Mouse (Mus musculus) hindbrain, postnatal 0 days (tissue): ENCODE measurements at regions not wholly inside any gene's neighbourhood (a gene's known extent, or its start where the extent isn't known, plus 50 kb on each side); places are given as distances from the start of the nearest gene placed in this dataset.

Source experiments
- ATAC-seq: fragments of 200-750 bp; cut with Nextera tagmentation; 2 replicates; pipeline ENCODE4 v1.8.0; 2017; ENCODE audit warnings: mild to moderate bottlenecking, moderate TSS enrichment, moderate library complexity
- DNase-seq: peaks from one replicate; pipeline ENCODE4 v3.0.0-alpha.2; 2015; ENCODE audit warnings: low spot score
- H3K27ac ChIP-seq: fragments of 300-500 bp; sonication (generic); 2 replicates; pipeline ENCODE4 v1.5.1; 2014; ENCODE audit warnings: mild to moderate bottlenecking
- H3K27me3 ChIP-seq: fragments of 300-500 bp; sonication (generic); 2 replicates; pipeline ENCODE4 v1.6.1; 2014; ENCODE audit warnings: low read length, mixed read lengths; ENCODE audit not compliant: insufficient read depth
- H3K36me3 ChIP-seq: fragments of 300-500 bp; sonication (generic); 2 replicates; pipeline ENCODE4 v1.6.1; 2014; ENCODE audit warnings: low read length, mixed read lengths; ENCODE audit not compliant: insufficient read depth
- H3K4me1 ChIP-seq: fragments of 300-500 bp; sonication (generic); 2 replicates; pipeline ENCODE4 v1.6.1; 2014; ENCODE audit warnings: antibody characterized with exemption, low read length, mixed read lengths; ENCODE audit not compliant: insufficient read depth
- H3K4me2 ChIP-seq: fragments of 300-500 bp; sonication (generic); 2 replicates; pipeline ENCODE4 v1.6.1; 2014; ENCODE audit warnings: low read depth, mild to moderate bottlenecking, low read length, moderate library complexity, mixed read lengths
- H3K4me3 ChIP-seq: fragments of 300-500 bp; sonication (generic); 2 replicates; pipeline ENCODE4 v1.5.1; 2014; ENCODE audit warnings: low read length
- H3K9ac ChIP-seq: fragments of 300-500 bp; sonication (generic); replicated peaks from 2 replicates; pipeline ENCODE4 v1.6.1; 2014; ENCODE audit warnings: mild to moderate bottlenecking, low read length, moderate library complexity, mixed read lengths
- H3K9me3 ChIP-seq: fragments of 300-500 bp; sonication (generic); 2 replicates; pipeline ENCODE4 v1.6.1; 2016; ENCODE audit warnings: low read length, mixed read lengths
- CTCF ChIP-seq: IDR thresholded peaks from 2 replicates; pipeline ENCODE4 v1.5.1; 2016; ENCODE audit warnings: antibody characterized with exemption, control low read depth, low read depth
- WGBS: fragments of 180-500 bp; shearing (Covaris S2); extraction: QIAGEN DNeasy Blood & Tissue Kit; methylation state at CpG from one replicate; pipeline ENCODE4 v1.1.7; 2014; 5-methylcytosine and 5-hydroxymethylcytosine counted together

DNA sequence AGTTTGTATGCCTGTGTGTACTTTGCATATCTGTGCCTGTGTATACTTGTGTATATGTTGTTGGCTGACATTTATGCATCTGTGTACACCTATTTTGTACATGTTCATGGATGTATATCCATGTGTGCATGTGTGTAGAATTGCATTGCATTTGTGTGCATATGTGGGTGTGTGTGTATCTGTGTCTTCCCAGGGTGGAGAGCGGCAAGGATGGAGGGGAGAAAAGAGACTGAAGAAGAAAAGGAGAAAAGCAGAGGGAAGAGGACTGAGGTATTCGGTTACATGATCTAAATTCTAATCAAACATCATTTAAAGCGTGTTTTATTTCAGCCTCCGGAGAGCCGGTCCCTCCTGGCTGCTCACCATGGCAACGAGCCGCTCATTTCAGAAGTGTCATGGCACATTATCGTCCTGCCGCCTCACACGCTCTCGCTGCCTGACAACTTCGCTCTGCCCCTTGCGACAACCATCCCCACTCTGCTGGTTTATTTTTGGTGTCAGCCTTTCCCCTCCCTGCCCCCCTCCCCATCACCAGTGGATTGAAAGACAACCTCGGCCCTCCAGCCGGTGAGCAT lies 58.6 kb downstream of the Mrm1 start:
- TF ChIP-seq CTCF = 0 out of 2 replicates have a peak, but pooled peaks have one; percentile 8
- peak; percentile 82 for ATAC-seq
- H3K27ac ChIP-seq = peak overlapping the region; percentile 7
- H3K4me1 ChIP-seq = peaks cover 12% of the 10 kb centered on the region
- peak; percentile 87 for DNase-seq
- H3K27me3 ChIP-seq = no peaks in the 10 kb centered on the region
- no peak overlapping the region for H3K9ac ChIP-seq
- no peaks in the 10 kb centered on the region for H3K36me3 ChIP-seq
- H3K9me3 ChIP-seq = no peaks in the 10 kb centered on the region
- H3K4me2 ChIP-seq = peak overlapping the region; percentile 43
- 0 out of 2 replicates have a peak overlapping the region, but pooled peaks have one; percentile 2 for H3K4me3 ChIP-seq
- WGBS = 1% methylated on average over 15 of the region's 15 CpGs

- no peak overlapping the region for H3K27ac ChIP-seq
- ATAC-seq = no peak
- DNase-seq = no peak
- no peak for TF ChIP-seq CTCF
- no peaks in the 10 kb centered on the region for H3K9me3 ChIP-seq
- no peaks in the 10 kb centered on the region for H3K27me3 ChIP-seq
- no peak overlapping the region for H3K9ac ChIP-seq
- WGBS = 67% methylated on average over 5 of the region's 5 CpGs
- H3K4me3 ChIP-seq = no peak overlapping the region
- peaks cover 9% of the 10 kb centered on the region for H3K4me1 ChIP-seq
- H3K36me3 ChIP-seq = no peaks in the 10 kb centered on the region
- no peak overlapping the region for H3K4me2 ChIP-seq
These were observed 59.8 kb downstream of the Mrm1 start for GRCm38 (mm10) chr11:84759478-84759986.

DNA sequence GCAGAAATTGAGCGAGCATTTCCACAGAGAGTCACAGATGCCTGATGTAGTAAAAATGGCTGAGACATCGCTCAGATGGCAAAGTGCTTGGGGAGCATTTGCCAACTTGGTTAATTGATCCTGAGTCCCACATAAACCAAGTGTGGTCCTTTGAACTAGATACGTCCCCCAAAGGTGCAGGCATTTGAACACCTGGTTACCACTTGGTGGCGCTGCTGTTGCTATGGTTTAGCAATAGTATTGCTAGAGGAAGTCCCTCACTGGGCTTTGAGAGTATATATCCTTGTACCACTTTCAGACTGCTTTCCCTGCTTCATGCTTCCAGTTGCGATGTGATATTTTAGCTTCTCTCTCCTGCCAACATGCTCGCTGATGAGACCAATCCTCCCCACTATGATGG lies 67.3 kb downstream of the Mrm1 start:
- TF ChIP-seq CTCF = peak; percentile 61
- H3K4me3 ChIP-seq = no peak overlapping the region
- H3K9ac ChIP-seq = no peak overlapping the region
- H3K27me3 ChIP-seq = no peaks in the 10 kb centered on the region
- H3K4me2 ChIP-seq = no peak overlapping the region
- DNase-seq (peak; percentile 71), ATAC-seq (no peak)
- H3K4me1 ChIP-seq = no peaks in the 10 kb centered on the region
- no peaks in the 10 kb centered on the region for H3K9me3 ChIP-seq
- H3K36me3 ChIP-seq = no peaks in the 10 kb centered on the region
- no peak overlapping the region for H3K27ac ChIP-seq
- 70% methylated on average over 6 of the region's 6 CpGs for WGBS

GRCm38 (mm10) chr11:84749490-84750349 lies 69.6 kb downstream of the Mrm1 start:
- DNase-seq (no peak), ATAC-seq (no peak)
- Histone ChIP-seq H3K27ac (no peak overlapping the region), H3K9me3 (no peaks in the 10 kb centered on the region), H3K27me3 (no peaks in the 10 kb centered on the region), H3K9ac (no peak overlapping the region), H3K4me2 (no peak overlapping the region), H3K4me1 (no peaks in the 10 kb centered on the region), H3K36me3 (no peaks in the 10 kb centered on the region), H3K4me3 (no peak overlapping the region)
- TF ChIP-seq CTCF = no peak
- 39% methylated on average over 12 of the region's 12 CpGs for WGBS

DNA sequence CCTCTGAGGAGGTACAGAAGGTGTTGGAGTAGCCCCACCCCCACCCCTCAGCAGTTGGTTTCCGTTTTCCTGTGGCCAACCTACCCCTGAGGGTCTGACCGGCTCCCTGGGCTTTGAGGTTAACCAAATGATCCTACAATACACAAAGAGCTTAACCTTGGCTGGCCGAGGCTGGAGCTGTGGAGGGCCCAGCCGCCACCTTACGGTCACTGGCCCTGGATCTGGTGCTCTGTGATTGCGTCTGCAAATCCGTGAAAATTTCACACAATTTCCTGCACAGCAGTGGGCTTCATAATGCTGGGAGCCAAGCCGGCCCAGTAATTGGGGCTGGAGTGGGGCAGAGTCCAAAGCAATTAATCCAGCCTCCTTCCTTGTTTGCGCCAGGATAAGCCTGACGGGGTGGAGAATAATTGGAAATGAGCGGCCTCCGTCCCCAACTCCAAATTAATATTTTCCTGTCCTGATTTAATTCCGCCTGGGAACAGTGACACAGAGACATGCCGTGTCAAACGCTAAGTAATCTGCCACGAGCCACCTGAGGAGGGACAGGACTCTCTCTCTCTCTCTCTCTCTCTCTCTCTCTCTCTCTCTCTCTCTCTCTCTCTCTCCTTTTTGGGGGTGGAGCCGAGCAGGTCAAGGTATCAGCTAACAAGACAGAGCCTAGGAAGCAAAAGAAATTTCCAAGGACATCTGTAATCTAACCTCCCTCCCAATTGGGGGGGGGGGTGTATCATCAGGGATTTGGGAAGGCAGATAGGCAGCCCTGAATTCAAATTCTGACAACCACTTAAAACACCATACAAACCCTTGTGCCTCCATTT lies 80.3 kb downstream of the Mrm1 start:
- TF ChIP-seq CTCF = no peak
- H3K36me3 ChIP-seq = no peaks in the 10 kb centered on the region
- no peaks in the 10 kb centered on the region for H3K9me3 ChIP-seq
- peak; percentile 45; the same call in 1 of the 2 replicates for ATAC-seq
- H3K4me2 ChIP-seq = no peak overlapping the region
- 18% methylated on average over 17 of the region's 17 CpGs for WGBS
- no peak overlapping the region for H3K9ac ChIP-seq
- H3K27ac ChIP-seq = 0 out of 2 replicates have a peak overlapping the region, but pooled peaks have one; percentile 8
- H3K27me3 ChIP-seq = no peaks in the 10 kb centered on the region
- no peak overlapping the region for H3K4me3 ChIP-seq
- no peaks in the 10 kb centered on the region for H3K4me1 ChIP-seq
- peak; percentile 66 for DNase-seq

DNA sequence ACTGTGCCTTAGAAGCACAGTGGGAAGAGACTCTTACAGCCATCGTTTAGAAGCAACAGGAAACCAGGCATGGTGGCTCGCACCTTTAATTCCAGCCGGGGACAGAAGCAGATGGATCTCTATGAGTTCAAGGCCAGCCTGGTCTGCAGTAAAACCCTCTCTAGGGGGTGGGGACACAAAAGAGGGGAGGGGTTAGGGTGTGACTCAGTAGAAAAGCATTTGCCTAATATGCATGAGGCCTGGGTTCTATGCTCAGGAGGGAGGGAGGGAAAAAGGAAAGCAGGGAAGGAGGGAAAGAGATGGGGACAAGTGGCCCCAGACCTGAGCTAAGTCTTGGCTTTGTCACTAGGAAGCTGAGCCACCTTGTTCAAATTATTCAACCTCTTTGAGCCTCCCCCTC lies 81.2 kb downstream of the Mrm1 start:
- ATAC-seq (no peak), DNase-seq (no peak)
- no peak for TF ChIP-seq CTCF
- H3K27ac ChIP-seq = no peak overlapping the region
- no peaks in the 10 kb centered on the region for H3K9me3 ChIP-seq
- 49% methylated on average over 3 of the region's 3 CpGs for WGBS
- no peak overlapping the region for H3K9ac ChIP-seq
- H3K4me1 ChIP-seq = no peaks in the 10 kb centered on the region
- H3K4me2 ChIP-seq = no peak overlapping the region
- no peaks in the 10 kb centered on the region for H3K27me3 ChIP-seq
- no peak overlapping the region for H3K4me3 ChIP-seq
- H3K36me3 ChIP-seq = no peaks in the 10 kb centered on the region
